Mouse (Mus musculus) brain, embryonic 14.5 days (tissue): ENCODE results near the gene Hibadh. TPM values are rescaled to one million over a fixed set of nuclear protein-coding genes. Genes with fewer than 3 reads are reported as not detected.
A peak's percentile ranks its signal among the peaks of the same experiment; 100 is the strongest.

Source experiments
- DNase-seq: peaks from one replicate; pipeline ENCODE4 v3.0.0-alpha.2; 2011; ENCODE audit warnings: low read depth
- CTCF ChIP-seq: fragments of 200-500 bp; IDR thresholded peaks from 2 replicates; pipeline ENCODE4 v1.5.1; 2012; ENCODE audit warnings: inconsistent platforms, mild to moderate bottlenecking, moderate library complexity, borderline replicate concordance; ENCODE audit not compliant: insufficient read depth, insufficient read length; ENCODE audit errors: extremely low read depth
- POLR2A ChIP-seq: fragments of 200-500 bp; IDR thresholded peaks from 2 replicates; pipeline ENCODE4 v1.6.1; 2012; ENCODE audit warnings: mild to moderate bottlenecking, inconsistent platforms, borderline replicate concordance; ENCODE audit not compliant: poor library complexity, insufficient read depth, insufficient read length, severe bottlenecking; ENCODE audit errors: extremely low read depth
- polyA plus RNA-seq: library from polyadenylated mRNA; depleted of rRNA; stranded (reverse); fragments of >200 nt; gene quantifications from 2 replicates; pipeline ENCODE4 v1.2.3, GENCODE M21; 2012

Gene Hibadh
- polyA plus RNA-seq, 1 experiment: 34.2 TPM

GRCm38 (mm10) chr6:52667641-52668040, 27.5 kb upstream of the Hibadh start:
- TF ChIP-seq CTCF (no peak), POLR2A (no peak)
- DNase-seq: peak; percentile 53

GRCm38 (mm10) chr6:52663021-52663420, 22.8 kb upstream of the Hibadh start:
- TF ChIP-seq CTCF: peak; percentile 9; the same call in 1 of the 2 replicates
- no peak for TF ChIP-seq POLR2A
- no peak for DNase-seq

DNA sequence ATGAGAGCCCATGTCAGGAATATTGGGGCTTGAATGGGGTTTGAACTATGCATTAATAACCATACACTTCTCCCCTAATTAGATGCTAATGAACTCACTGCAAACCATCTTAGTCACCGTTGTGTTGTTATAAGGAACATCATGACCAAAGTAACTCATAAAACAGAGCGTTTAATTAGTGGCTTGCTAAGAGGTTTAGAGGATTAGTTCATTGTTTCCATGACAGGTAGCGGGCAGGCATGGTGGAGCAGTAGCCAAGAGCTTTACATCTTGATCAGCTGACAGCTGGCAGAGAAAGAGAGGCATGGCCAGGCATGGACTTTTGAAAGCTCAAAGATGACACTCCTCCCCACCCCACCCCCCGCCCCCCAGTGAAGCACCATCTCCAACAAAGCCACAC, 15.1 kb upstream of the Hibadh start:
- DNase-seq: peak; percentile 56
- TF ChIP-seq CTCF: no peak
- TF ChIP-seq POLR2A: no peak

GRCm38 (mm10) chr6:52648806-52649205, 8.6 kb upstream of the Hibadh start:
- no peak for DNase-seq
- TF ChIP-seq CTCF: no peak
- no peak for TF ChIP-seq POLR2A

GRCm38 (mm10) chr6:52648031-52648430, 7.8 kb upstream of the Hibadh start:
- TF ChIP-seq POLR2A (no peak), CTCF (no peak)
- DNase-seq: no peak

DNA sequence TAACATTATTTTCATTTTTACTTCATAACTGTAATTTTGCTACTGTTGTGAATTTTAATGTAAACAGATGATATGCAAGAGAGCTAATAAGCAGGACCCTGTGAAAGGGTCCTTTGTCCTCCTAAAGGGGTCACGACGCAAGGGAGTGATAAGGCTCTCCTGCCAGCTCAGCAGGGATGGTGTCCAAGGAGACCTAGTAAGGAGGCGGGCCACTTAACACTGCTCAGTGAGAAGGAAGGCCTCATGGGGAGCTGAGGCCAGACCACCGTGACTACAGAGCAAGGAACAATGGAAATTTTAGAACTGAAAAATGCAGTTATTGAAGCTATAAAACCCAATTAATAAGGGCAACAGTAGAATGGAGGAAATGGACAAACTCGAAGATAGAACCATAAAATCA, 5.7 kb upstream of the Hibadh start:
- no peak for DNase-seq
- TF ChIP-seq CTCF (no peak), POLR2A (no peak)

- TF ChIP-seq CTCF: no peak
- TF ChIP-seq POLR2A: no peak
Observed at GRCm38 (mm10) chr6:52642152-52642551, 2.0 kb upstream of the Hibadh start.

DNA sequence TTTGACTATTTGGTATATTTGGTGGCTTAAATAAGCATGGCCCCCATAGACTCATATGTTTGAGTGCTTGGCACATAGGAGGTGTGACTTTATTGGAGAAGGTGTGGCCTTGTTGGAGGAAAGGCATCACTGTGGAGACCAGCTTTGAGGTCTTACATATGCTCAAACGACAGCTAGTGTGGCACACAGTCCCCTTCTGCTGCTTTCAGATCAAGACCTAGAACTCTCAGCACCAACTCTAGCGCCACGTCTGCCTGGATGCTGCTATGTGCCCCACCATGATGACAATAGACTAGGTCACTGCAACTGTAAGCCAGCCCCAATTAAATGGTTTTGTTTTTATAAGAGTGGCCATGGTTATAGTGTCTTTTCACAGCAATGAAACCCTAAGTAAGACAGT, 887 bp upstream of the Hibadh start:
- TF ChIP-seq POLR2A (no peak), CTCF (no peak)
- no peak for DNase-seq

More at GRCm38 (mm10) chr6:52642152-52642551, 2.0 kb upstream of the Hibadh start:
- peak; percentile 23 for DNase-seq

DNA sequence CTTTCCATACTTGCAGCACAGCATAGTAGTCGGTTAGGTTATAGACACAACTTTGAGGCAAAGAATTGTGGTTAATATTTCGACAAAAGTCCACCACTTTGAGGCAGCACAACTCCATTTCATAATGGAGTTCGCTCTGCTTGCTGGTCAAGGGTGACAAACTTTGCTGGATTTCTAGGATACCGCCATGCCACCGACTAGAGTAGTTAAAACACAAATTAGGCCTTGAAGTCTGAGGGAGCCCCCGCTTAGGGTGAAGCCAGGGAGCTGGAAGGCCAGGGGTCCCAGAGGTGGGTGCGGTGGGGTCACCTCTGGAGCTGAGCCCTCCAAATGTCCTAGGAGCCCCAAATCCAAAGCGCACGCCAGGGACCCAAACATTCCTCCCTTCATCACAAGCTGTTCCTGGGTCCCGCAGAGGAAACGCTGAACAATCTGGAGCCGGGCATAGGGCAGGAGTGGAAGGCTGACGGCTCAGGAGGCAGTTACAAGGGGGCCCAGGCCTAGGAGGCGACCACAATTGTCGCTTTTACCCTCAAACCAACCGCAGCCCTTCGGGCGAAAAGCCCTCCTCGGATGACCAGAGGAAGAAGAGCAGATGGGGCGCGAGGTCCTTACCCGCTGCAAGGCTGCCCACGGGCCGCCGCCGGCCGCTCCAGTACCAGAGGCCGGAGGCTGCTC, 504 bp downstream of the Hibadh start:
- TF ChIP-seq CTCF (no peak), POLR2A (no peak)
- peak; percentile 42 for DNase-seq

- TF ChIP-seq CTCF: no peak
- TF ChIP-seq POLR2A: no peak
- DNase-seq: no peak
Observed at GRCm38 (mm10) chr6:52638471-52639185, 1.6 kb downstream of the Hibadh start.

- TF ChIP-seq CTCF (no peak), POLR2A (no peak)
- DNase-seq: no peak
Observed at GRCm38 (mm10) chr6:52637337-52637736, 2.9 kb downstream of the Hibadh start.

- no peak for DNase-seq
- TF ChIP-seq CTCF (no peak), POLR2A (no peak)
Observed at GRCm38 (mm10) chr6:52635395-52635794, 4.8 kb downstream of the Hibadh start.

DNA sequence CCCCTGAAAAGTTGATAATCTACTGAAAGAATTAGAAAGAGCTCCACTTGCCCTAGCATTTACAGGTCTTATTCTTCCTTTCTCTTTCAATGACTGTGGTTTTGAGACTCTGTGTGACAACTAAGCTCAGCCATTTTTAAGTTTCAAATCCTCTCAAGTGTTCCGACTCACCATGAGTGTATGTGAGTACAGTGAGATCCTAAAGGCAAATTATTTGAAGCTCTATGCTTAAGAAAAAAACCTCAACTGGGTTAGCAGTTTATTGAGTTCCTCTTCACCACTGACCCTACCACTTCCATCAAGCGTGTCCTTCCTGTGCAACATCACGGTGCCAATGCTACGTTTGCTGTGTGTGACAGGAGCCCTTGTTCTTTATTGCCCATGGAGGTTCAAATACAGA, 9.6 kb downstream of the Hibadh start:
- no peak for DNase-seq
- TF ChIP-seq POLR2A: no peak
- no peak for TF ChIP-seq CTCF

- TF ChIP-seq CTCF (no peak), POLR2A (no peak)
- no peak for DNase-seq
Observed at GRCm38 (mm10) chr6:52629180-52629579, 11.0 kb downstream of the Hibadh start.
